Mouse (Mus musculus): ENCODE measurements around the gene Tpd52l2. TPM values are rescaled to one million over a fixed set of nuclear protein-coding genes. Genes with fewer than 3 reads are reported as not detected.

The Tpd52l2 gene
- polyA plus RNA-seq, 2 experiments, result 123 to 172 TPM

DNA sequence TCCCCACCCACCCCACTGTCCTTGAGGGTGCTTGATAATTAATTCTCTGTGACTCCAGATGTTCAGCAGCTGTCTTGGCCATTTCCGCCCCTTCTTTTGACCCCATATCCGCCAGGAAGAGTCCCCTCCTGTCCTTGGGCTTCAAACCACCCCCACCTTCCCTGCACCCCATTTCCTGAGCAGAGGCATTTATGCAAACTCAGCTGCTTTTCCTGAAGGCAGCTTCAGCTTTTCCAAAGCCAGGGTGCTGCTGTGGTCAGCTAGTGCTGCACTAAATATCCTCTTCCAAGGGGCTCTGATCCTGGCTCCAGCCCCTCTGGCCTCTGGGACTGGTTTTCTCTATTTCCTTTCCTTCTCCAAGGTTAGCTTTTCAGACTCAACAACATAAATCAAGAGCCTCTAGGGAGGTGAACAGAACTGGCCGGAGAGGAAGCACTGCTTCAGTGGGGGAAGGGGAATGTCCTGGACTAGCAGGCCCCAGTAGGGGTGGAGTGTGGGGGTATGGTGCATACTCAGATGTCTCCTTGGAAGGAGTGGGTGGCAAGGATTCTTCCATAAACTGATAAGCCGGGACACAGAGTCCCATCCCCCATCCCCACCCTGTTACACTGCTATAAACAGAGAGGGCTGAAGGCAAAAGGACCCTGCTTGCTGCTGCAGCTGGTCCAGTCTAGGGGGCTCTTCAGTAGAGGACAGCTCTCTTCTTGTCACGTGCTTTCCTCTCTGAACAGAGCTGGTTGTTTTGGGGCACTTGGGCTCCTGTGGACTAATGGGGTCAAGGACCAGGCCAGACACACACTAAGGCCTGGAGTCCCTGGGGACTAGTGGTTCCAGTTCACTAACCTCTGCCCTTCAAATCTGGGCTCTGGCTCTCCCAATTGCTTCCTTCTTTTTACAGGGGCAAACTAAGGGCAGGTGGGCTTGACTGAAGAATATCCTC, 9.3 kb upstream of the Tpd52l2 start:
- Histone ChIP-seq H3K4me1 (ENCODE audit: control insufficient read depth, insufficient read depth, low read length) (peaks cover 7% of the 10 kb centered on the region; the same call in 1 of the 2 replicates), H3K4me3 (replicated peaks; ENCODE audit: low read length) (no peak overlapping the region), H3K27ac (replicated peaks; ENCODE audit: low read depth, low read length) (peak overlapping the region; percentile 55; the same call in 1 of the 2 replicates), H3K9ac (ENCODE audit: low read depth, low read length, severe bottlenecking) (no peak overlapping the region), H3K27me3 (ENCODE audit: control insufficient read depth, insufficient read depth, low read length) (no peaks in the 10 kb centered on the region), H3K9me3 (ENCODE audit: control insufficient read depth, low read length) (no peaks in the 10 kb centered on the region), H3K4me2 (replicated peaks; ENCODE audit: low read depth, low read length, severe bottlenecking) (no peak overlapping the region), H3K36me3 (ENCODE audit: control insufficient read depth, insufficient read depth, low read length) (no peaks in the 10 kb centered on the region)
- ATAC-seq (ENCODE audit: low FRiP score, low read depth) (peak; percentile 74), DNase-seq (ENCODE audit: low spot score) (peak; percentile 36)
- no peak for TF ChIP-seq POLR2A (IDR thresholded peaks at IDR 0.05; ENCODE audit: borderline replicate concordance, extremely low read depth, insufficient read depth, insufficient read length)
- WGBS, result 20% methylated on average over 5 of the region's 5 CpGs

DNA sequence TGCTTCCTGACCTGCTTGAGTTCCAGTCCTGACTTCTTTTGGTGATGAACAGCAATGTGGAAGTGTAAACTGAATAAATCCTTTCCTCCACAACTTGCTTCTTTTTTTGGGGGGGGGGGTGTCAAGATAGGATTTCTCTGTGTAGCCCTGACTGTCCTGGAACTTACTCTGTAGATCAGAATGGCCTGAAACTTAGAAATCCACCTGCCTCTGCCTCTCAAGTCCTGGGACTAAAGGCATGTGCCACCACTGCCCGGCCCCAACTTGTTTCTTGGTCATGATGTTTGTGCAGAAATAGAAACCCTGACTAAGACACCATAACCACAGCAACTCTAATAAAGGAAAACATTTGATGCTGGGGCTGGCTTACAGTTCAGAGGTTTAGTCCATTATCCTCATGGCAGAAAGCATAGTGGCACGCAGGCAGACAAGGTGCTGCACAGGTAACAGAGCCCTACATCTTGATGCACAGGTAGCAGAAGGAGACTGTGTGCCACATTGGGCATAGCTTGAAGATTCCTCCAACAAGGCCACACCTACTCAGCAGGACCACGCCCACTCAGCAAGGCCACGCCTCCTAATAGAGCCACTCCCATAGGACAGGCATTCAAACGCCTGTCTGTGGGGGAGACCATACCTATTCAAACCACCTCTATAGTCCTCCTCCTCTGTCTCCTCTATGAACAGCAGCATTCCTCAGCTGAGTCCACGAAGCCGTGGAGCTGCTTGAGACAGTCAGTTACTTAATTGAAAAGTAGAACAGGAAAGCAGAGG, 5.3 kb upstream of the Tpd52l2 start:
- Histone ChIP-seq H3K27me3 (ENCODE audit: control insufficient read depth, insufficient read depth, low read length) (no peaks in the 10 kb centered on the region), H3K27ac (replicated peaks; ENCODE audit: low read depth, low read length) (no peak overlapping the region), H3K36me3 (ENCODE audit: control insufficient read depth, insufficient read depth, low read length) (no peaks in the 10 kb centered on the region), H3K4me1 (ENCODE audit: control insufficient read depth, insufficient read depth, low read length) (peaks cover 11% of the 10 kb centered on the region), H3K4me2 (replicated peaks; ENCODE audit: low read depth, low read length, severe bottlenecking) (no peak overlapping the region), H3K9ac (ENCODE audit: low read depth, low read length, severe bottlenecking) (no peak overlapping the region), H3K4me3 (replicated peaks; ENCODE audit: low read length) (no peak overlapping the region), H3K9me3 (ENCODE audit: control insufficient read depth, low read length) (no peaks in the 10 kb centered on the region)
- DNase-seq (ENCODE audit: low spot score) (no peak), ATAC-seq (ENCODE audit: low FRiP score, low read depth) (no peak)
- TF ChIP-seq POLR2A (IDR thresholded peaks at IDR 0.05; ENCODE audit: borderline replicate concordance, extremely low read depth, insufficient read depth, insufficient read length), result no peak
- 28% methylated on average over 7 of the region's 7 CpGs for WGBS

DNA sequence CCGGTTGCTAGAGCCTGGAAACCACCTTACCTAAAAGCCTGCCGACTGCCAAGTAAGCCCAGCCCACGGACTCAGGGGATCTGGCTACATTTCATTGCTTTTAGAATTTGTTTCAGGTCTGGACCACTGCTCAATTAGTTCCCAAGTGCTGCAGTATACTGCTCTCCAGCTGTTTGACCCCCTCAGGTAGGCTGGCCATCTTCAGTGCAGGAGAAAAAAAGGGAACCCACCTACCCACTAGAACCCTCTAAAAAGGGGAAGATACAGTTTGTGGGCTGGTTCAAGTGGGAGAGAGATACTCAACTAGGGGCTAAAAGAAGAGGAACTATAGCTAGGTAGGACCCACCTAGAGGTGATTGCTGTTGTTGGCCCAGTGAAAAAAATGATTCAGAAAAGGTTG, 4.7 kb upstream of the Tpd52l2 start:
- Histone ChIP-seq H3K4me1 (ENCODE audit: control insufficient read depth, insufficient read depth, low read length) (peaks cover 9% of the 10 kb centered on the region), H3K27ac (replicated peaks; ENCODE audit: low read depth, low read length) (no peak overlapping the region), H3K4me3 (replicated peaks; ENCODE audit: low read length) (no peak overlapping the region), H3K9ac (ENCODE audit: low read depth, low read length, severe bottlenecking) (no peak overlapping the region), H3K36me3 (ENCODE audit: control insufficient read depth, insufficient read depth, low read length) (no peaks in the 10 kb centered on the region), H3K9me3 (ENCODE audit: control insufficient read depth, low read length) (no peaks in the 10 kb centered on the region), H3K27me3 (ENCODE audit: control insufficient read depth, insufficient read depth, low read length) (no peaks in the 10 kb centered on the region), H3K4me2 (replicated peaks; ENCODE audit: low read depth, low read length, severe bottlenecking) (no peak overlapping the region)
- TF ChIP-seq POLR2A (IDR thresholded peaks at IDR 0.05; ENCODE audit: borderline replicate concordance, extremely low read depth, insufficient read depth, insufficient read length), result no peak
- DNase-seq (ENCODE audit: low spot score) (no peak), ATAC-seq (ENCODE audit: low FRiP score, low read depth) (no peak)
- 42% methylated on average over 3 of the region's 3 CpGs for WGBS

DNA sequence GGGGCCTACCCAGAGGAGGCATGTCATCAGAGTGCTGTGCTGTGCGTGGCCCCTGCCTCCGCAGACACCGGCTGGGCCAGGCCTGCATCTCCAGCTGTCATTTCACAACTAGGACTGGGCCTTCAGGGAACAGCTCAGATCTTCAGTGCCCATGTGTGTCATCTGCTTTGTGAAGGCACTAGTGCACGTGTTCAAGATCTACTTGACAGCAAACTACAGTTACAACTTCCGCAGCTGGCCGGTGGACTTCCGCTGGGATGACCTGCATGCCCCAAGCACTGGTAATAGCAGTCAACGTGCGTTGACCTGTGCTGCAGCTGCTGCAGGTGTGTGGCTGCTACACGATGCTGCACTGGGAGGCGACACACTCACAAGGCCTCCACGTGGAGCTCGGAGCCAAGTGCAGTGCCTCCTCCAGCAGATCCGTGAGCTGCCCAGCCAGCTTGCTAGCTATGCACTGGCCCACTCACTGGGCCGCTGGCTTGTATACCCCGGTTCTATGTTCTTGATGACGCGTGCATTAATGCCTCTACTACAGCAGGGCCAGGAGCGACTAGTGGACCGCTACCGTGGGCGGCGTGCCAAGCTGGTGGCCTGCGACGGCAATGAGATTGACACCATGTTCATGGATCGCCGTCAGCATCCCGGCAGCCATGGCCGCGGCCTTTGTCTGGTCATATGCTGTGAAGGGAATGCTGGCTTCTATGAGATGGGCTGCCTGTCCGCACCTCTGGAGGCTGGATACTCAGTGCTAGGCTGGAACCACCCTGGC, 3.6 kb upstream of the Tpd52l2 start, which contains the start of gene Abhd16b:
Gene Abhd16b (plus strand): TSS at position 51 of the 772 bp plus-strand sequence.
- Histone ChIP-seq H3K27me3 (ENCODE audit: control insufficient read depth, insufficient read depth, low read length) (no peaks in the 10 kb centered on the region), H3K9me3 (ENCODE audit: control insufficient read depth, low read length) (no peaks in the 10 kb centered on the region), H3K4me1 (ENCODE audit: control insufficient read depth, insufficient read depth, low read length) (peaks cover 8% of the 10 kb centered on the region; the same call in 1 of the 2 replicates), H3K9ac (ENCODE audit: low read depth, low read length, severe bottlenecking) (no peak within 1 kb of the TSS), H3K4me3 (replicated peaks; ENCODE audit: low read length) (no peak within 1 kb of the TSS), H3K4me2 (replicated peaks; ENCODE audit: low read depth, low read length, severe bottlenecking) (no peak within 1 kb of the TSS), H3K27ac (replicated peaks; ENCODE audit: low read depth, low read length) (no peak within 1 kb of the TSS), H3K36me3 (ENCODE audit: control insufficient read depth, insufficient read depth, low read length) (no peaks in the 10 kb centered on the region)
- DNase-seq (ENCODE audit: low spot score) (no peak), ATAC-seq (ENCODE audit: low FRiP score, low read depth) (no peak)
- WGBS, result 82% methylated on average over 31 of the region's 31 CpGs
- no peak for TF ChIP-seq POLR2A (IDR thresholded peaks at IDR 0.05; ENCODE audit: borderline replicate concordance, extremely low read depth, insufficient read depth, insufficient read length)
